Mouse (Mus musculus) heart, embryonic 12.5 days (tissue): Measurements from ENCODE around the gene Ly6g5b. TPM values are rescaled to one million over a fixed set of nuclear protein-coding genes. Genes with fewer than 3 reads are reported as not detected.
A peak's percentile ranks its signal among the peaks of the same experiment; 100 is the strongest.

Source experiments
- ATAC-seq: fragments of 200-750 bp; cut with Nextera tagmentation; 2 replicates; pipeline ENCODE4 v1.8.0; 2017; ENCODE audit warnings: moderate TSS enrichment, moderate library complexity; ENCODE audit not compliant: insufficient number of reproducible peaks, low FRiP score
- H3K27ac ChIP-seq: fragments of 300-500 bp; sonication (generic); 2 replicates; pipeline ENCODE4 v1.5.1; 2016; ENCODE audit warnings: mild to moderate bottlenecking, moderate library complexity; ENCODE audit not compliant: poor library complexity, severe bottlenecking
- H3K27me3 ChIP-seq: fragments of 300-500 bp; sonication (generic); replicated peaks from 2 replicates; pipeline ENCODE4 v1.6.1; 2016; ENCODE audit warnings: mild to moderate bottlenecking, moderate library complexity
- H3K36me3 ChIP-seq: fragments of 300-500 bp; sonication (generic); 2 replicates; pipeline ENCODE4 v1.6.1; 2016; ENCODE audit warnings: mild to moderate bottlenecking, moderate library complexity
- H3K4me1 ChIP-seq: fragments of 300-500 bp; sonication (generic); replicated peaks from 2 replicates; pipeline ENCODE4 v1.6.1; 2016; ENCODE audit warnings: mild to moderate bottlenecking
- H3K4me2 ChIP-seq: fragments of 300-500 bp; sonication (generic); 2 replicates; pipeline ENCODE4 v1.6.1; 2016; ENCODE audit warnings: mild to moderate bottlenecking, moderate library complexity
- H3K4me3 ChIP-seq: fragments of 300-500 bp; sonication (generic); 2 replicates; pipeline ENCODE4 v1.5.1; 2016; ENCODE audit warnings: mild to moderate bottlenecking
- H3K9ac ChIP-seq: fragments of 300-500 bp; sonication (generic); 2 replicates; pipeline ENCODE4 v1.6.1; 2016; ENCODE audit warnings: mild to moderate bottlenecking, moderate library complexity
- H3K9me3 ChIP-seq: fragments of 300-500 bp; sonication (generic); replicated peaks from 2 replicates; pipeline ENCODE4 v1.6.1; 2016; ENCODE audit warnings: mild to moderate bottlenecking, moderate library complexity
- WGBS: fragments of 180-500 bp; shearing (Covaris S2); methylation state at CpG from one replicate; pipeline ENCODE4 v1.1.7; 2016; 5-methylcytosine and 5-hydroxymethylcytosine counted together
- polyA plus RNA-seq: library from polyadenylated mRNA; unstranded; fragments of >200 nt; fragmentation: Nextera tagmentation; extraction: Ambion mirVana; gene quantifications from 2 replicates; pipeline ENCODE4 v1.2.1, GENCODE M21; 2016

The Ly6g5b gene
- polyA plus RNA-seq, 1 experiment from 2014 or later = 0.38 TPM

DNA sequence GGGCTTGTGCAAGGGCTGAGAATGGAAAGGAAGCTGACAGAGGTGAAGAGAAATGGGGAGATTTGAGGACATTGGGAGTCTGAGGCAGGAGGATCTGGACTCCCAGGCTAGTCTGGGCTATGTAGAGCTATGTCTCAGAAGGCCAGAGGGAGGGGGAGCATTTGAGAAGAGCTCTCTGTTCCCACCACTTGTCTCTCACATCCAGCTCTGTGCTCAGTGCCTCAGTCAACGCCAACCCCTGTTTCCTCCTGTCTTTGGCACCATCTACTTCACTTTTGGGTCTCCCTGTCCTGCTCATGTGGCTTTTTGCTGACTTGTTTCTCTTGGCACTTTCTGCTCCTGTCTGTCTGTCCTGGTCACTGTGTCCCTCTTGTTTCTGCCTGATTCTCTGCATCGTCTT lies 37.9 kb downstream of the Ly6g5b start:
- 35% methylated on average over 2 of the region's 2 CpGs for WGBS
- Histone ChIP-seq H3K36me3 (no peaks in the 10 kb centered on the region), H3K27me3 (0 out of 2 replicates have a peak, but pooled peaks cover 9% of the 10 kb centered on the region), H3K4me2 (peak overlapping the region; percentile 63), H3K4me3 (peak overlapping the region; percentile 29), H3K27ac (0 out of 2 replicates have a peak overlapping the region, but pooled peaks have one; percentile 5), H3K4me1 (peaks cover 36% of the 10 kb centered on the region), H3K9me3 (no peaks in the 10 kb centered on the region), H3K9ac (peak overlapping the region; percentile 60)
- ATAC-seq = 0 out of 2 replicates have a peak, but pooled peaks have one; percentile 36

DNA sequence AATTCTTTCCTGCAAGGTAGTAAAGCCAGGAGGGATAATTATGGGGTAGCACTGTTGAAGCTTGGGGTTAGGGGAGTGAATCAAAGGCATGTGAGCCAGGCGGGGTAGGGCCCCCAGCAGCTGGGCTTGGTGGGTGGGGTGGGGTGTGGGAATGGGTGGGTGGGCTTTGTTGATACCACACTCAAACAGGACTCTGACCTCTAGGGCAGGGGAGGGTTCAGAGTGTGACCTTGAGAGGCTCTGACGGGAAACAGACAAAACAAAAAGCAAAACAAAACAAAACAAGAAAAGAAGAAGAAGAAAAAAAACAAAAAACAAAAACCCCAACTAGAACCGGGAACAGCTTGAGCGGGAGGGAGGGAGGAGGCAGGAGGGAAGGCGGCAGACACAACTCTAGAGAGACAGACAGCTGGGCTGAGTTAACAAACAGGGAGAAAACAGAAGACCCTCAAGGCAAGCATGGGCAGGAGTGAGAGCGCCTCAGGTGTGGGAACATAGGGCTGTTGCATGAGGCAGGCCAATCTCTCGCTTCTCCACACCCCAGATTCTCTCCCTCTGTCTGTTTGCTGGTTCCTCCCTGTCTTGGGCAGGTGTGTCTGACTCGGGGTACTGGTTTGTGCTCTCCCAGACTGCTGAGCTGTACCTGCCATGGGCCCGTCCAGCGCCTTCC lies 38.6 kb downstream of the Ly6g5b start, which contains the start of gene Ly6g6e:
Ly6g6e (plus strand) TSS at position 396 of the 670 bp plus-strand sequence.
- H3K27me3 ChIP-seq = 0 out of 2 replicates have a peak, but pooled peaks cover 6% of the 10 kb centered on the region
- peak within 1 kb of the TSS; percentile 60 for H3K9ac ChIP-seq
- peaks cover 36% of the 10 kb centered on the region for H3K4me1 ChIP-seq
- ATAC-seq = no peak; the same call in 1 of the 2 replicates
- peak within 1 kb of the TSS; percentile 63 for H3K4me2 ChIP-seq
- 34% methylated on average over 10 of the region's 10 CpGs for WGBS
- H3K4me3 ChIP-seq = peak within 1 kb of the TSS; percentile 29
- H3K36me3 ChIP-seq = no peaks in the 10 kb centered on the region
- no peaks in the 10 kb centered on the region for H3K9me3 ChIP-seq
- H3K27ac ChIP-seq = 0 out of 2 replicates have a peak within 1 kb of the TSS, but pooled peaks have one; percentile 5

DNA sequence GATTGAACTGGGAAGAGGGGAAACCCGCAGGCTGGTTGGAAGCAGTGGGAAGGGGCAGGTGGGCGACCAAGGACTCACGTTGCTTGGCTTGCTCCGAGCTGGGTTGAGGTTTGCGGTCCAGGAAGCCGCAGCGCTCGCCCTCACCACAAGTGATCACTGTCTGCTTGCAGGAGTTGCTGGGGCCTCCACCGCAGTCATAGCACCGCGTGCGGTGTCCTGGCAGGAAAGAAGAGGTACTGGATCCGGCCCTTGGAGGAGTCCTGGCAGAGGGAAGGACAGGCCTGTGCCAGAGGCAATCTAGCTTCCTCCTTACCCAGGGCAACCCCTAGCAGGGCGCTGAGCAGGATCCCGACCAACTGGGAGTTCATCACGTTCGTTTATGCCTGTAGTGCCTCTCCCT lies 41.1 kb downstream of the Ly6g5b start:
- Histone ChIP-seq H3K9me3 (no peaks in the 10 kb centered on the region), H3K4me1 (peaks cover 19% of the 10 kb centered on the region), H3K4me2 (no peak overlapping the region), H3K9ac (no peak overlapping the region), H3K27me3 (0 out of 2 replicates have a peak, but pooled peaks cover 7% of the 10 kb centered on the region), H3K4me3 (no peak overlapping the region), H3K27ac (no peak overlapping the region), H3K36me3 (no peaks in the 10 kb centered on the region)
- 55% methylated on average over 17 of the region's 17 CpGs for whole genome bisulfite sequencing
- no peak for ATAC-seq

DNA sequence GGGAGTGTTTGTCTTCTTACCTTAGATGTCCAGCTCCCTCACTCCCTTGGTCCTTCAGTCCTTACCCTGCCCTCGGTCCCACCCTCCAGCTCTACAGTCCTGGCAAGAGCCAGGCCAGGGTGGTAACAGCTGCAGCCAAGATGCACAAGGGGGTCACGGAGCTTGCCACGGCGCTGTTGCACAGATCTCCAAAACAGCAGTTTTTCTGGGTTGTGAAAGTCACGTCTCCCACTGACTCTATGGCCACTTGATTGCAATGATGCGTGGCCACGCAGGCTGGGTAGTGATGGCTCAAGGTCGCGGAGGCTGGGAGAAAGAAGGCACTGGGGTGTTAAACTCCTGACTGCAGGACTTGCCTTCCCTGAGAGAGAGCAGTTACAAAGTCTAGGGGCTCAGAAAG lies 43.8 kb downstream of the Ly6g5b start:
- peaks cover 30% of the 10 kb centered on the region for H3K27me3 ChIP-seq
- no peak overlapping the region for H3K9ac ChIP-seq
- no peaks in the 10 kb centered on the region for H3K36me3 ChIP-seq
- H3K4me2 ChIP-seq = no peak overlapping the region
- WGBS = 80% methylated on average over 9 of the region's 9 CpGs
- H3K9me3 ChIP-seq = no peaks in the 10 kb centered on the region
- H3K4me1 ChIP-seq = 0 out of 2 replicates have a peak, but pooled peaks cover under 1% of the 10 kb centered on the region
- H3K4me3 ChIP-seq = no peak overlapping the region
- no peak overlapping the region for H3K27ac ChIP-seq
- ATAC-seq = no peak

DNA sequence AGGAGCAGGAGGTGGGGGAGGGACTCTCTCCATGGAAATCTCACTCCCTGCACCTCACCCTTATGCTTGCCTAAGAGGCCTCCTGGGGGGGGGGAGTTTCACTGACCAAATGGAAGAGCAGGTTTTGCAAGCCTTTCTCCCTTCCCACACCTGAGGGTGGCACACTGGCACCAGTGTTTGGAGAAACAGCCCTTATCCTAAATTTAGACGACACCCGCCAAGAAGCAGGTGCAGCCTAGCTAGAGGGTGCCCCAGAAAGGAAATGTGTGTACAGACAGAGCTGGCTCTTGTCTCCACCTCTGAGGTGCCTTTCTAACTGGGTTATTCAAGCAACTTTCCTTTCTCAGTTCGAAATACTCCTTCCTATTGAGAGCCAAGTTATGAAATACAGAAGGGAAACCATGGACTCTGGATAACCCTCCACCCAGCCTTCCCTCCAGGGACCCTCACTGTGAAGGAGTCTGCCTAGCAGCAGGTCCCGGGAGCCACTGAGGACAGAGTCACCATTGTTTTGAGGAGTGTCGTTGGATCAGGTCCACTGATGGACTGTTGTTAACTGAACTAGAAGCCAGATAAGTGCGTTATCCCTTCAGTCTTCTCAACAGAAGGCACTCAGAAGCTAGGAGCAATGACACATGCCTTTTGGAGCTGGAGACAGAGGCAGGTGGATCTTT lies 44.5 kb downstream of the Ly6g5b start:
- Histone ChIP-seq H3K9me3 (no peaks in the 10 kb centered on the region), H3K36me3 (no peaks in the 10 kb centered on the region), H3K4me3 (no peak overlapping the region), H3K4me1 (peaks cover 4% of the 10 kb centered on the region), H3K9ac (no peak overlapping the region), H3K27ac (no peak overlapping the region), H3K4me2 (no peak overlapping the region), H3K27me3 (peaks cover 37% of the 10 kb centered on the region)
- ATAC-seq = no peak
- WGBS = 40% methylated on average over 6 of the region's 6 CpGs

DNA sequence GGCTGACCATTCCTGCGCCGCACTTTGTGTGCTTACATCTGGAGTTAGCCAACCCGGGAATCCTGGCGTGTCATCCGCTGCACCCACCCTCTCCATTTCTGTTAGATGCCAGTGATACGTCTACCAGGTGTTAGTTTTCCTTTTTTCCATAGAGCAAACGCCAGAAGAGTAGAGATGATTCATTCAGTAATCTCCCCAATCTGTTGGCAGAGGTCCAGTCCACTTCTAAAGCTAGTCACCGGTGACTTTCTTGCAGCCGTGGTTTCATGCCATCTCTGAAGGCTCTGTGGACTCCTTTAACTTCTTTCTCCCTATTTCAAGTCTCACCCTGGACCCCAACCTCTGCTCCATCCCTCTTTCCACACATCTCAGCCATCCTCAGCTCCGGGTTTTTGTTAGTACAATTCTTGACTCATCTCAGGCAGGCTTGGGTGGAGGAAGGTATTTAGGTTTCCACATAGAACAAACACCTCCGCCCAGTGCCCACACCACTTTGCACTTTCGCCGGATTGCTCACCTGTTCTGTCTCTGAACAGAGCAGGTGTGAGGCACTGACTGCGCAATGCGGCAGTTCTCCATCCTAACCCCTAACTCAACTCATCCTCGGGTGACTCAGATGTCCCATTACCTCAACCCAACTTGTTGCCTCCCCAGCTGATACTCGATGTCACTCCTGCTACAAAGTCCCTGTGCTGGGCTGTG lies 46.9 kb downstream of the Ly6g5b start:
- no peak for ATAC-seq
- Histone ChIP-seq H3K4me1 (peaks cover 23% of the 10 kb centered on the region), H3K36me3 (no peaks in the 10 kb centered on the region), H3K4me3 (no peak overlapping the region), H3K4me2 (no peak overlapping the region), H3K9me3 (no peaks in the 10 kb centered on the region), H3K9ac (no peak overlapping the region), H3K27me3 (peaks cover 61% of the 10 kb centered on the region), H3K27ac (no peak overlapping the region)
- 73% methylated on average over 17 of the region's 17 CpGs for WGBS

DNA sequence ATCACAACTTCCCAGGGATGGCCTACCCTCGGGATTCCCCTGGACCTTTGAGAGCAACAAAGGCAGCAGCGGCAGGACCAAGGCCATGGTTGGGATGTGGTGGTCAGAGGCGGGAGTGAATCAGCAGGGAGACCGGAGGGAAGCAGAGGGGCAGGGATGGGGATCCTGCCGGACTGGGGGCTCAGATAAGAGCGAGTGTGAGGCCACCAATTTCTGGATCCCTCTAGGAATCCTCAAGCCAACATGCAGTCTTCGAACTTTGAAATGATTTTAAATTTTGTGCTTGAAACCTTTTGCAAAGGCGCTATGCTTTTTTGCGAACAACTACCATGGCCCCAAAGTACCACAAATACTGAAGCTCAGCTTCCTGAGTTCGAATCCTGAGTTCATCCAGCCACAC lies 49.1 kb downstream of the Ly6g5b start, which contains the start of gene Mpig6b:
Mpig6b (minus strand) TSS at position 101 of the 400 bp plus-strand sequence.
- peaks cover 23% of the 10 kb centered on the region for H3K4me1 ChIP-seq
- peaks cover 21% of the 10 kb centered on the region for H3K36me3 ChIP-seq
- H3K4me3 ChIP-seq = peak within 1 kb of the TSS; percentile 38
- H3K9ac ChIP-seq = peak within 1 kb of the TSS; percentile 54
- 36% methylated on average over 10 of the region's 10 CpGs for WGBS
- H3K4me2 ChIP-seq = peak within 1 kb of the TSS; percentile 73
- H3K27ac ChIP-seq = no peak within 1 kb of the TSS
- H3K9me3 ChIP-seq = no peaks in the 10 kb centered on the region
- peaks cover 68% of the 10 kb centered on the region for H3K27me3 ChIP-seq
- ATAC-seq = no peak

DNA sequence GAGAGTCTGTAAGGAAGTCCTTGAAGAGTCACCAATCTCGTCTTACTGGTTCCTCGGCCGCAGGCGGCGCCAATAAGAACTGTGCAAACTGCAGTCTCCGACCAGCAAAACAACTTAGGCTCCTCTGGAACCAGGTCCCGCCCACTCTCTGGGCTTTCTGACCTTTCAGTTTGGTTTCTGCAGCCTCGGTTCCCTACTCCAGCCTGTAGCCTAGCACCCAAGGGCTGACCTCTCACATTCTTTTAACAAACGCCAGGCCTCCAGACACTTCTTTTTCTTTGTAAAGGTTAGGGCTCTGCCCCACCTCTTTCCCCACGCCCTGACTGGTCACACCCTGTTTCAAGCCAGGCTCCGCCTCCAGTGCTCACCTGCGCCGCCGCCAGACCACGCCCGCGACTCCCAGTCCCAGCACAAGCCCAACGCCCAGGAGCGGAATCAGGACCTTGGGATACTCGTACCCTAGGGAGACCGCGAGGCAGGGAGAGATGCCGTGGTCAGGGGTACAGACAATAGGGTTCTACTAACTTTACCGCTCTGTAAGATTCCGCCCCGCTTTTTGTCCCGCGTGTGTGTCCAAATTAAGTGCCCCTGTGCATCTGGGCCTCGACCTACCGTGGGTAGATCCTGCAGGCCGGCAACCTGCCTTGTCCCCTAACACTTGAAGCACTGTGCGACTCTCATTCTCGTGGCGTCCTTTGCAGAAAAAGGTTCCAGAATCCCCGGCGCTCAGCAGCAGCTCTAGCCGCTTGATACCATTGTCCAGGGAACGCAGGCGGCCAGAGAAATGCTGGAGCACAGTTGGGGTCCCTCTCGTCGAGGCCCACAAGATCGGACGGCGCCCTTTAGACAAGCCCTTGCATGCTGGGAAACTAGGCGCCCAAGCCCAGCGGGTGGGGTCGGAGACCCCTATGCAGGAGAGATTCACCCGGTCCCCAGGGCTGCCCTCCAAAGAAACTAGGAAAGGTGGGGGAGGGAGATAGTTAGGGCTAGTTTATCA lies 50.0 kb downstream of the Ly6g5b start, which contains the start of gene Ly6g6c:
Ly6g6c (plus strand) TSS at position 438 of the 997 bp plus-strand sequence.
- Histone ChIP-seq H3K4me2 (peak within 1 kb of the TSS; percentile 73), H3K9ac (peak within 1 kb of the TSS; percentile 54), H3K4me1 (peaks cover 30% of the 10 kb centered on the region), H3K4me3 (peak within 1 kb of the TSS; percentile 38), H3K27ac (no peak within 1 kb of the TSS), H3K36me3 (peaks cover 29% of the 10 kb centered on the region), H3K9me3 (no peaks in the 10 kb centered on the region), H3K27me3 (peaks cover 68% of the 10 kb centered on the region)
- WGBS = under 1% methylated on average over 48 of the region's 48 CpGs
- peak; percentile 27; the same call in 1 of the 2 replicates for ATAC-seq

DNA sequence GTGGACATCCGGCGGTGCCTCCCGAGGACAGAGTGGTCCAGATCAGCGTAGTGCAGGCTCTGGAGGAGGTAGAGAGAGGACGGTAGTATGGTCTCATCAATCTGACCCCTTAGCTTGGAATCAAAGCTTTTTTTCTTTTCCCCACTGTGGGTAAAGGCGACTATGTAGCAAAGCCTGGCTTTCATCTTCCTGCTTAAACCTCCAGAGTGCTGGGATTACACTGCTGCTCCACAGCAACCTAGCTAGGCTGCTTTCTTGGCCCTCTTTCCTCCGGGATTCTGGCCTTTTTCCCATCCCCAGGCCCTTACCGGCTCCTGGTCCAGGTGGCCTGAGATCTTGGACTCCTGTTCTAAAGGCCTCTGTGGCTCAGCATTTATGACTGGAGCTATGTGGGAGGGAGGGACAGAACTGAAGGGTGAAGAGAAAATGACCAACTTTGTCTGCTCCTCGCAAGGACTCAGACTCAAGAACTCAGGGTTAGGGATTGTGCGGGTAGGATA lies 50.8 kb downstream of the Ly6g5b start:
- Histone ChIP-seq H3K4me1 (peaks cover 36% of the 10 kb centered on the region), H3K27me3 (peaks cover 65% of the 10 kb centered on the region), H3K9ac (no peak overlapping the region), H3K36me3 (peaks cover 32% of the 10 kb centered on the region), H3K27ac (no peak overlapping the region), H3K9me3 (no peaks in the 10 kb centered on the region), H3K4me2 (peak overlapping the region; percentile 73), H3K4me3 (peak overlapping the region; percentile 38)
- no peak for ATAC-seq
- WGBS = 26% methylated on average over 10 of the region's 10 CpGs
